Mouse (Mus musculus) spleen, adult 2 months (tissue): ENCODE measurements around the gene Gatb. TPM values are rescaled to one million over a fixed set of nuclear protein-coding genes. Genes with fewer than 3 reads are reported as not detected.

Experiments used
- DNase-seq, 2 experiments: peaks; one replicate each; pipeline versions ENCODE4 v3.0.0 to v3.0.0-alpha.2; 2012 to 2021; ENCODE audit warnings: low spot score in 2 of 2, low read depth in 1 of 2
- H3K27ac ChIP-seq: fragments of 200-500 bp; 2 replicates; pipeline ENCODE4 v1.5.1; 2012; ENCODE audit warnings: low read length, inconsistent platforms; ENCODE audit not compliant: insufficient read depth
- H3K27me3 ChIP-seq: fragments of 200-500 bp; 2 replicates; pipeline ENCODE4 v1.6.1; 2012; ENCODE audit warnings: mild to moderate bottlenecking, moderate library complexity, low read length, inconsistent platforms; ENCODE audit not compliant: control insufficient read depth, insufficient read depth
- H3K36me3 ChIP-seq: fragments of 200-500 bp; 2 replicates; pipeline ENCODE4 v1.6.1; 2012; ENCODE audit warnings: mild to moderate bottlenecking, low read length, inconsistent platforms; ENCODE audit not compliant: control insufficient read depth, insufficient read depth
- H3K4me1 ChIP-seq: fragments of 200-500 bp; 2 replicates; pipeline ENCODE4 v1.6.1; 2011; ENCODE audit warnings: inconsistent platforms; ENCODE audit not compliant: control insufficient read depth, insufficient read depth, insufficient read length
- H3K4me3 ChIP-seq: fragments of 200-500 bp; 2 replicates; pipeline ENCODE4 v1.5.1; 2011; ENCODE audit warnings: mild to moderate bottlenecking, inconsistent platforms; ENCODE audit not compliant: insufficient read depth, insufficient read length; ENCODE audit errors: extremely low read depth
- CTCF ChIP-seq: fragments of 200-500 bp; IDR thresholded peaks from 2 replicates; pipeline ENCODE4 v1.5.1; 2011; ENCODE audit warnings: mild to moderate bottlenecking, inconsistent platforms; ENCODE audit not compliant: insufficient read depth, insufficient read length, insufficient replicate concordance; ENCODE audit errors: extremely low read depth
- POLR2A ChIP-seq: fragments of 200-500 bp; IDR thresholded peaks from 2 replicates; pipeline ENCODE4 v1.6.1; 2011; ENCODE audit warnings: low read depth, low read length, inconsistent platforms
- whole genome bisulfite sequencing: fragments of 180-500 bp; shearing (Covaris S2); methylation state at CpG from one replicate; pipeline ENCODE4 v1.1.7; 2018; 5-methylcytosine and 5-hydroxymethylcytosine counted together
- polyA plus RNA-seq: library from polyadenylated mRNA; depleted of rRNA; stranded (reverse); fragments of >200 nt; gene quantifications from 2 replicates; pipeline ENCODE4 v1.2.3, GENCODE M21; 2012

Gene Gatb
- polyA plus RNA-seq, 1 experiment, result 2.6 TPM

GRCm38 (mm10) chr3:85635126-85635419 lies 61.2 kb downstream of the Gatb start:
- H3K4me3 ChIP-seq, result no peak overlapping the region
- WGBS, result 42% methylated on average over 2 of the region's 2 CpGs
- no peak overlapping the region for H3K27ac ChIP-seq
- H3K27me3 ChIP-seq, result no peaks in the 10 kb centered on the region
- no peaks in the 10 kb centered on the region for H3K36me3 ChIP-seq
- no peaks in the 10 kb centered on the region for H3K4me1 ChIP-seq
- TF ChIP-seq CTCF (no peak), POLR2A (no peak)
- no peak for DNase-seq

- no peaks in the 10 kb centered on the region for H3K36me3 ChIP-seq
- WGBS, result 98% methylated on average over 2 of the region's 2 CpGs
- TF ChIP-seq POLR2A (no peak), CTCF (no peak)
Measured at GRCm38 (mm10) chr3:85635591-85635990, 61.7 kb downstream of the Gatb start.

GRCm38 (mm10) chr3:85636716-85637447 lies 63.0 kb downstream of the Gatb start:
- Histone ChIP-seq H3K27ac (no peak overlapping the region), H3K4me1 (no peaks in the 10 kb centered on the region), H3K4me3 (no peak overlapping the region), H3K27me3 (no peaks in the 10 kb centered on the region), H3K36me3 (no peaks in the 10 kb centered on the region)
- no peak for DNase-seq
- WGBS, result 91% methylated on average over 5 of the region's 5 CpGs
- TF ChIP-seq POLR2A (no peak), CTCF (no peak)

More at GRCm38 (mm10) chr3:85635591-85635990, 61.7 kb downstream of the Gatb start:
- DNase-seq, result no peak
- Histone ChIP-seq H3K27ac (no peak overlapping the region), H3K4me3 (no peak overlapping the region), H3K27me3 (no peaks in the 10 kb centered on the region), H3K4me1 (no peaks in the 10 kb centered on the region)

GRCm38 (mm10) chr3:85641751-85642150 lies 67.8 kb downstream of the Gatb start:
- no peak overlapping the region for H3K4me3 ChIP-seq
- no peak for DNase-seq
- 76% methylated on average over 3 of the region's 3 CpGs for WGBS
- H3K36me3 ChIP-seq, result no peaks in the 10 kb centered on the region
- H3K27me3 ChIP-seq, result no peaks in the 10 kb centered on the region
- TF ChIP-seq CTCF (no peak), POLR2A (no peak)
- H3K4me1 ChIP-seq, result no peaks in the 10 kb centered on the region
- no peak overlapping the region for H3K27ac ChIP-seq

DNA sequence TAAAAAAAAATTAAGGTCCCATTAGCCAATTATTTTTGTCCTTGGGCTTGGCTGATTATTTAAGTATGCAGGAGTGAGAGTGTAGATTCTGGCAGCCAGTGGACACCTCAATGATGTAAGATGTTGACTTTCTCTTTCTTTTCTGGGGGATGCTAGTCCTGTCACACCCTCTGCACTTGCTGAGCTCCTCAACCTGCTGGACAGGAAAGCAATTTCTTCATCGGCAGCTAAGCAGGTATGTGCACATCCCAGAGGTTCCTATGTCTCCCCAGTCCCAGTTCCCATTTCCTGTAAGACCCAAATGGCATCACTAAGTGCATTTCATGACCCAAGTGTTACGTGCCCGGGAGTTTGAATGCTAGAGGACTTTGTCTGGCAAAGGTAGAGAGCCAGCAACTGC lies 70.9 kb downstream of the Gatb start:
- Histone ChIP-seq H3K36me3 (no peaks in the 10 kb centered on the region; the same call in 1 of the 2 replicates), H3K4me3 (no peak overlapping the region), H3K27ac (no peak overlapping the region), H3K27me3 (no peaks in the 10 kb centered on the region), H3K4me1 (no peaks in the 10 kb centered on the region)
- no peak for TF ChIP-seq POLR2A
- no peak for TF ChIP-seq CTCF
- 93% methylated on average over 3 of the region's 3 CpGs for WGBS
- DNase-seq, result no peak

- H3K27ac ChIP-seq, result no peak overlapping the region
- no peaks in the 10 kb centered on the region for H3K4me1 ChIP-seq
- 94% methylated on average over 7 of the region's 7 CpGs for WGBS
- H3K27me3 ChIP-seq, result no peaks in the 10 kb centered on the region
- TF ChIP-seq CTCF (no peak), POLR2A (no peak)
- no peaks in the 10 kb centered on the region; the same call in 1 of the 2 replicates for H3K36me3 ChIP-seq
- DNase-seq, result no peak
- no peak overlapping the region for H3K4me3 ChIP-seq
Measured at GRCm38 (mm10) chr3:85645517-85646004, 71.6 kb downstream of the Gatb start.

- H3K4me1 ChIP-seq, result no peaks in the 10 kb centered on the region
- TF ChIP-seq POLR2A, result no peak
- no peak for TF ChIP-seq CTCF
- DNase-seq, result no peak
- WGBS, result 92% methylated on average over 4 of the region's 4 CpGs
- H3K4me3 ChIP-seq, result no peak overlapping the region
- H3K27ac ChIP-seq, result no peak overlapping the region
- H3K36me3 ChIP-seq, result peaks cover 3% of the 10 kb centered on the region; the same call in 1 of the 2 replicates
- H3K27me3 ChIP-seq, result no peaks in the 10 kb centered on the region
Measured at GRCm38 (mm10) chr3:85649176-85649575, 75.3 kb downstream of the Gatb start.
